Mouse (Mus musculus) liver, embryonic 11.5 days (tissue): Measurements from ENCODE around the gene Gm10142. TPM values are rescaled to one million over a fixed set of nuclear protein-coding genes. Genes with fewer than 3 reads are reported as not detected.

ENCODE experiments used
- ATAC-seq: fragments of 200-750 bp; cut with Nextera tagmentation; replicated peaks from 2 replicates; pipeline ENCODE4 v1.8.0; 2017; ENCODE audit warnings: moderate number of reproducible peaks, mild to moderate bottlenecking, moderate TSS enrichment, moderate library complexity; ENCODE audit not compliant: low FRiP score
- DNase-seq: peaks from one replicate; pipeline ENCODE4 v3.0.0-alpha.2; 2017; ENCODE audit warnings: low spot score
- H3K27ac ChIP-seq: fragments of 300-500 bp; sonication (generic); 2 replicates; pipeline ENCODE4 v1.5.1; 2014; ENCODE audit warnings: mild to moderate bottlenecking, low read depth, low read length, control low read depth
- H3K27me3 ChIP-seq: fragments of 300-500 bp; sonication (generic); replicated peaks from 2 replicates; pipeline ENCODE4 v1.6.1; 2014; ENCODE audit warnings: low read length, mixed read lengths; ENCODE audit not compliant: control insufficient read depth, insufficient read depth
- H3K36me3 ChIP-seq: fragments of 300-500 bp; sonication (generic); 2 replicates; pipeline ENCODE4 v1.6.1; 2014; ENCODE audit warnings: mild to moderate bottlenecking, low read length, moderate library complexity, mixed read lengths; ENCODE audit not compliant: control insufficient read depth, insufficient read depth
- H3K4me1 ChIP-seq: fragments of 300-500 bp; sonication (generic); replicated peaks from 2 replicates; pipeline ENCODE4 v1.6.1; 2014; ENCODE audit warnings: low read length, mixed read lengths; ENCODE audit not compliant: control insufficient read depth, insufficient read depth
- H3K4me2 ChIP-seq: fragments of 300-500 bp; sonication (generic); 2 replicates; pipeline ENCODE4 v1.6.1; 2014; ENCODE audit warnings: mild to moderate bottlenecking, control low read depth, moderate library complexity
- H3K4me3 ChIP-seq: fragments of 300-500 bp; sonication (generic); 2 replicates; pipeline ENCODE4 v1.5.1; 2014; ENCODE audit warnings: low read depth, low read length, control low read depth
- H3K9ac ChIP-seq: fragments of 300-500 bp; sonication (generic); 2 replicates; pipeline ENCODE4 v1.6.1; 2014; ENCODE audit warnings: low read depth, low read length, control low read depth
- H3K9me3 ChIP-seq: fragments of 300-500 bp; sonication (generic); 2 replicates; pipeline ENCODE4 v1.6.1; 2016; ENCODE audit warnings: low read length, inconsistent platforms, mixed read lengths; ENCODE audit not compliant: control insufficient read depth
- WGBS: fragments of 180-500 bp; shearing (Covaris S2); extraction: QIAGEN DNeasy Blood & Tissue Kit; methylation state at CpG from one replicate; pipeline ENCODE4 v1.1.7; 2014; 5-methylcytosine and 5-hydroxymethylcytosine counted together
- polyA plus RNA-seq: library from polyadenylated mRNA; unstranded; fragments of >200 nt; fragmentation: Nextera tagmentation; extraction: Ambion mirVana; gene quantifications from 2 replicates; pipeline ENCODE4 v1.2.1, GENCODE M21; 2014

Gene Gm10142
- not detected in 2 replicates for polyA plus RNA-seq

GRCm38 (mm10) chr10:77715507-77715906 lies at the start of gene Gm10142:
Gm10142 (plus strand) TSS chr10:77715807.
- H3K4me2 ChIP-seq: no peak within 1 kb of the TSS
- WGBS: 79% methylated on average over 1 of the region's 1 CpGs
- no peaks in the 10 kb centered on the region for H3K36me3 ChIP-seq
- H3K4me3 ChIP-seq: no peak within 1 kb of the TSS
- H3K27ac ChIP-seq: no peak within 1 kb of the TSS
- no peaks in the 10 kb centered on the region for H3K9me3 ChIP-seq
- H3K27me3 ChIP-seq: no peaks in the 10 kb centered on the region
- H3K9ac ChIP-seq: no peak within 1 kb of the TSS
- no peaks in the 10 kb centered on the region for H3K4me1 ChIP-seq
- ATAC-seq: no peak
- no peak for DNase-seq

- Histone ChIP-seq H3K4me2 (no peak overlapping the region), H3K27ac (no peak overlapping the region), H3K27me3 (peaks cover 23% of the 10 kb centered on the region), H3K36me3 (no peaks in the 10 kb centered on the region), H3K9ac (no peak overlapping the region), H3K9me3 (no peaks in the 10 kb centered on the region), H3K4me3 (no peak overlapping the region), H3K4me1 (peaks cover 6% of the 10 kb centered on the region; the same call in 1 of the 2 replicates)
- DNase-seq (no peak), ATAC-seq (no peak)
- WGBS: 82% methylated on average over 8 of the region's 8 CpGs
Observed at GRCm38 (mm10) chr10:77666342-77666741, 49.3 kb upstream of the Gm10142 start.

GRCm38 (mm10) chr10:77667402-77667801 lies 48.2 kb upstream of the Gm10142 start:
- Histone ChIP-seq H3K27me3 (peaks cover 23% of the 10 kb centered on the region), H3K4me2 (no peak overlapping the region), H3K36me3 (no peaks in the 10 kb centered on the region), H3K9me3 (no peaks in the 10 kb centered on the region), H3K4me3 (no peak overlapping the region), H3K4me1 (peaks cover 6% of the 10 kb centered on the region; the same call in 1 of the 2 replicates), H3K27ac (no peak overlapping the region), H3K9ac (no peak overlapping the region)
- ATAC-seq: no peak
- 65% methylated on average over 4 of the region's 4 CpGs for WGBS
- DNase-seq: no peak

- DNase-seq (no peak), ATAC-seq (no peak)
- Histone ChIP-seq H3K4me3 (no peak overlapping the region), H3K27me3 (peaks cover 14% of the 10 kb centered on the region), H3K4me2 (no peak overlapping the region), H3K9me3 (no peaks in the 10 kb centered on the region), H3K9ac (no peak overlapping the region), H3K36me3 (no peaks in the 10 kb centered on the region), H3K27ac (peak overlapping the region; percentile 54), H3K4me1 (peaks cover 6% of the 10 kb centered on the region)
- WGBS: 75% methylated on average over 4 of the region's 4 CpGs
Observed at GRCm38 (mm10) chr10:77670710-77671109, 44.9 kb upstream of the Gm10142 start.

GRCm38 (mm10) chr10:77671519-77671918 lies 44.1 kb upstream of the Gm10142 start:
- 9% methylated on average over 4 of the region's 4 CpGs for WGBS
- H3K27me3 ChIP-seq: peaks cover 18% of the 10 kb centered on the region
- H3K36me3 ChIP-seq: no peaks in the 10 kb centered on the region
- H3K9me3 ChIP-seq: no peaks in the 10 kb centered on the region
- H3K4me1 ChIP-seq: peaks cover 6% of the 10 kb centered on the region
- peak overlapping the region; percentile 23 for H3K4me2 ChIP-seq
- H3K4me3 ChIP-seq: no peak overlapping the region
- H3K27ac ChIP-seq: peak overlapping the region; percentile 54
- DNase-seq (no peak), ATAC-seq (peak; percentile 94)
- no peak overlapping the region for H3K9ac ChIP-seq

GRCm38 (mm10) chr10:77673765-77674164 lies 41.8 kb upstream of the Gm10142 start:
- Histone ChIP-seq H3K27me3 (peaks cover 39% of the 10 kb centered on the region), H3K4me1 (peaks cover 6% of the 10 kb centered on the region), H3K9ac (no peak overlapping the region), H3K4me3 (no peak overlapping the region), H3K4me2 (no peak overlapping the region), H3K9me3 (no peaks in the 10 kb centered on the region), H3K36me3 (no peaks in the 10 kb centered on the region), H3K27ac (no peak overlapping the region)
- 55% methylated on average over 13 of the region's 13 CpGs for WGBS
- no peak for ATAC-seq
- DNase-seq: no peak

GRCm38 (mm10) chr10:77677562-77677961 lies 38.0 kb upstream of the Gm10142 start:
- 4% methylated on average over 35 of the region's 35 CpGs for WGBS
- Histone ChIP-seq H3K4me2 (peak overlapping the region; percentile 51), H3K4me1 (no peaks in the 10 kb centered on the region; the same call in 1 of the 2 replicates), H3K27ac (no peak overlapping the region), H3K9ac (no peak overlapping the region), H3K27me3 (peaks cover 52% of the 10 kb centered on the region), H3K36me3 (no peaks in the 10 kb centered on the region), H3K4me3 (peak overlapping the region; percentile 22; the same call in 1 of the 2 replicates), H3K9me3 (no peaks in the 10 kb centered on the region)
- DNase-seq (no peak), ATAC-seq (no peak)

GRCm38 (mm10) chr10:77682994-77683393 lies 32.6 kb upstream of the Gm10142 start:
- Histone ChIP-seq H3K4me3 (no peak overlapping the region), H3K4me2 (no peak overlapping the region), H3K9me3 (no peaks in the 10 kb centered on the region), H3K27ac (no peak overlapping the region), H3K36me3 (no peaks in the 10 kb centered on the region), H3K27me3 (peaks cover 70% of the 10 kb centered on the region), H3K4me1 (no peaks in the 10 kb centered on the region), H3K9ac (no peak overlapping the region)
- no peak for DNase-seq
- 68% methylated on average over 7 of the region's 7 CpGs for WGBS
- no peak for ATAC-seq

- 39% methylated on average over 8 of the region's 8 CpGs for WGBS
- DNase-seq: no peak
Observed at GRCm38 (mm10) chr10:77684181-77684580, 31.4 kb upstream of the Gm10142 start.

More at GRCm38 (mm10) chr10:77684181-77684580, 31.4 kb upstream of the Gm10142 start:
- Histone ChIP-seq H3K27ac (no peak overlapping the region), H3K36me3 (no peaks in the 10 kb centered on the region), H3K27me3 (peaks cover 72% of the 10 kb centered on the region), H3K9me3 (no peaks in the 10 kb centered on the region), H3K9ac (no peak overlapping the region), H3K4me1 (no peaks in the 10 kb centered on the region), H3K4me2 (no peak overlapping the region), H3K4me3 (no peak overlapping the region)
- no peak for ATAC-seq
